Mouse (Mus musculus) small intestine, adult 2 months (tissue): Measurements from ENCODE around the gene Cntrob. TPM values are rescaled to one million over a fixed set of nuclear protein-coding genes. Genes with fewer than 3 reads are reported as not detected.

Experiments
- H3K27ac ChIP-seq: fragments of 200-500 bp; 2 replicates; pipeline ENCODE4 v1.5.1; 2012; ENCODE audit warnings: low read depth, low read length, control low read depth, inconsistent platforms; ENCODE audit not compliant: insufficient read depth
- H3K27me3 ChIP-seq: fragments of 200-500 bp; 2 replicates; pipeline ENCODE4 v1.6.1; 2012; ENCODE audit warnings: mild to moderate bottlenecking, moderate library complexity, low read length, inconsistent platforms; ENCODE audit not compliant: control insufficient read depth, insufficient read depth
- H3K36me3 ChIP-seq: fragments of 200-500 bp; 2 replicates; pipeline ENCODE4 v1.6.1; 2012; ENCODE audit warnings: mild to moderate bottlenecking, low read length, control low read depth, inconsistent platforms; ENCODE audit not compliant: control insufficient read depth, insufficient read depth
- H3K4me1 ChIP-seq: fragments of 200-500 bp; 2 replicates; pipeline ENCODE4 v1.6.1; 2012; ENCODE audit warnings: low read length, inconsistent platforms, mixed read lengths; ENCODE audit not compliant: control insufficient read depth, insufficient read depth, insufficient read length
- H3K4me3 ChIP-seq: fragments of 200-500 bp; 2 replicates; pipeline ENCODE4 v1.5.1; 2012; ENCODE audit warnings: low read depth, mild to moderate bottlenecking, control low read depth, inconsistent platforms, low read length, moderate library complexity
- CTCF ChIP-seq: fragments of 200-500 bp; IDR thresholded peaks from 2 replicates; pipeline ENCODE4 v1.5.1; 2012; ENCODE audit warnings: low read depth, mild to moderate bottlenecking, control low read depth, inconsistent platforms, low read length, moderate library complexity, mixed read lengths; ENCODE audit not compliant: insufficient replicate concordance, insufficient read length; ENCODE audit errors: extremely low read depth
- POLR2A ChIP-seq: fragments of 200-500 bp; IDR thresholded peaks from 2 replicates; pipeline ENCODE4 v1.6.1; 2012; ENCODE audit warnings: low read depth, mild to moderate bottlenecking, control low read depth, inconsistent platforms, low read length, moderate library complexity
- WGBS: fragments of 180-500 bp; shearing (Covaris S2); methylation state at CpG from one replicate; pipeline ENCODE4 v1.1.7; 2018; 5-methylcytosine and 5-hydroxymethylcytosine counted together
- polyA plus RNA-seq: library from polyadenylated mRNA; depleted of rRNA; stranded (reverse); fragments of >200 nt; gene quantifications from 2 replicates; pipeline ENCODE4 v1.2.3, GENCODE M21; 2012

The Cntrob gene
- polyA plus RNA-seq, 1 experiment: 5.3 TPM

DNA sequence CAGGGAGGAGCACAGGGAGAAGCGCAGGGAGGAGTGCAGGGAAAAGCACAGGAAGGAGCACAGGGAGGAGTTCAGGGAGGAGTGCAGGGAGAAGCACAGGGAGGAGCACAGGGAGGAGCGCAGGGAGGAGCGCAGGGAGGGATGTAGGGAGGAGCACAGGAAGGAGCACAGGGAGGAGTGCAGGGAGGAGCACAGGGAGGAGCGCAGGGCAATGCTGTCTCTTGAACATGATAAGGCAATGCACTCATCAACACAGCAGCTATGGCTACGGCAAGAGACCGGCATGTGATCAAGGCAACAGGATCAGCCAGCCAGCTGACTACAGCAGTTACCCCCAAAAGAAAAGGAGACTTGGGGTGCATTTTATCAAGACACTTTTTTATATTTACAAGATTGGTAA is 7.2 kb downstream of the Cntrob start:
- H3K36me3 ChIP-seq: peaks cover 5% of the 10 kb centered on the region
- 98% methylated on average over 6 of the region's 6 CpGs for WGBS
- H3K4me1 ChIP-seq: no peaks in the 10 kb centered on the region
- TF ChIP-seq CTCF: no peak
- H3K27ac ChIP-seq: no peak overlapping the region
- no peak overlapping the region for H3K4me3 ChIP-seq
- H3K27me3 ChIP-seq: no peaks in the 10 kb centered on the region

GRCm38 (mm10) chr11:69311266-69311665 is 12.3 kb downstream of the Cntrob start:
- TF ChIP-seq POLR2A (no peak), CTCF (no peak)
- 72% methylated on average over 7 of the region's 7 CpGs for WGBS
- Histone ChIP-seq H3K27me3 (no peaks in the 10 kb centered on the region), H3K27ac (no peak overlapping the region), H3K36me3 (peaks cover 25% of the 10 kb centered on the region), H3K4me3 (no peak overlapping the region), H3K4me1 (no peaks in the 10 kb centered on the region)

- H3K4me1 ChIP-seq: no peaks in the 10 kb centered on the region
- no peak overlapping the region for H3K4me3 ChIP-seq
- H3K36me3 ChIP-seq: peaks cover 32% of the 10 kb centered on the region
- TF ChIP-seq CTCF: no peak
- no peak for TF ChIP-seq POLR2A
- 87% methylated on average over 2 of the region's 2 CpGs for WGBS
- no peaks in the 10 kb centered on the region for H3K27me3 ChIP-seq
- H3K27ac ChIP-seq: no peak overlapping the region
Observed at GRCm38 (mm10) chr11:69306039-69306438, 17.5 kb downstream of the Cntrob start.

DNA sequence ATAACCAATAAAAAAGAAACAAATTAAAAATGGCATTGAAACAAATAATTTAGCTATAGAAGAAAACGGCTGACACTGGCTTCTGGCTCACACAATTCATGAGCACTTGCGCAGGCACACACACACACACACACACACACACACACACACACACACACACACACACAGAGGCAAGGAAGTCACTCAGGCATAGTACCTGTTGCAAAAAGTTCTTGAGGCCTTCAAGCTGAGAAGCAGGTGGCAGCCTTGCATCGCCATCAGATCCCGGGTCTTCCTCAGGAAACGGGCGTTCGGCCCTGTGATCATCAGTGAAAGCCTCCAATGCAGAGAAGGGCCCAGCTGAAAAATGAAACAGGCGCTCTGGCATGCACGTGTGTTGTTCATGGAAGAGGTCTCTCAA is 18.3 kb downstream of the Cntrob start:
- Histone ChIP-seq H3K4me1 (no peaks in the 10 kb centered on the region), H3K4me3 (no peak overlapping the region), H3K27ac (no peak overlapping the region), H3K27me3 (no peaks in the 10 kb centered on the region), H3K36me3 (peaks cover 29% of the 10 kb centered on the region)
- TF ChIP-seq CTCF: no peak
- no peak for TF ChIP-seq POLR2A
- WGBS: 93% methylated on average over 9 of the region's 9 CpGs

DNA sequence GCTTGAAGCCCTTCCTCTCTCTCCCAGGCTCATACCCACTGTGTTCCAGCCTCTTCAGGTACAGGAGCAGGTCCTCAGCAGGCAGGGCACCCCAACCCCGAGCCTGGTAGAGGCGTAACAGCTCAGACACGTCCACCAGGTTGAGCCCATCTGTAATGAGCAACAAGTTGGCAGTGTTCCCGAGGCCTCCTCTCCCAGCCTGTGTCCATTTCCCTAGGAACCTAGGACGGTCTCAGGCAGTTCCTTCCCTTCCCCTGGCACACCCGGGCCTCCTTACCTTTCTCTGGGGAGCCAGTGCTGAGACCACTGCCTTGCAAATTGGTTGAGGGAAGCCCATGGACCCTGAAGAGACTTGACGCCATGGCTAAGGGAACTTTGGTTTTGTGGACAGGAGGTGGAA is 20.8 kb downstream of the Cntrob start:
- 87% methylated on average over 7 of the region's 7 CpGs for WGBS
- peaks cover 15% of the 10 kb centered on the region for H3K36me3 ChIP-seq

GRCm38 (mm10) chr11:69298231-69298630 is 25.3 kb downstream of the Cntrob start:
- H3K4me1 ChIP-seq: no peaks in the 10 kb centered on the region
- no peaks in the 10 kb centered on the region for H3K27me3 ChIP-seq
- no peak overlapping the region for H3K27ac ChIP-seq
- H3K4me3 ChIP-seq: no peak overlapping the region
- H3K36me3 ChIP-seq: peaks cover 6% of the 10 kb centered on the region; the same call in 1 of the 2 replicates
- 79% methylated on average over 7 of the region's 7 CpGs for WGBS
- no peak for TF ChIP-seq CTCF
- no peak for TF ChIP-seq POLR2A

More for the DNA sequence above, 20.8 kb downstream of the Cntrob start:
- Histone ChIP-seq H3K4me1 (no peaks in the 10 kb centered on the region), H3K27ac (no peak overlapping the region), H3K27me3 (no peaks in the 10 kb centered on the region), H3K4me3 (no peak overlapping the region)
- TF ChIP-seq POLR2A (no peak), CTCF (no peak)

GRCm38 (mm10) chr11:69297799-69298198 is 25.8 kb downstream of the Cntrob start:
- Histone ChIP-seq H3K27me3 (no peaks in the 10 kb centered on the region), H3K4me1 (no peaks in the 10 kb centered on the region), H3K4me3 (no peak overlapping the region), H3K27ac (no peak overlapping the region), H3K36me3 (peaks cover 5% of the 10 kb centered on the region; the same call in 1 of the 2 replicates)
- TF ChIP-seq POLR2A (no peak), CTCF (no peak)
- WGBS: 84% methylated on average over 2 of the region's 2 CpGs

DNA sequence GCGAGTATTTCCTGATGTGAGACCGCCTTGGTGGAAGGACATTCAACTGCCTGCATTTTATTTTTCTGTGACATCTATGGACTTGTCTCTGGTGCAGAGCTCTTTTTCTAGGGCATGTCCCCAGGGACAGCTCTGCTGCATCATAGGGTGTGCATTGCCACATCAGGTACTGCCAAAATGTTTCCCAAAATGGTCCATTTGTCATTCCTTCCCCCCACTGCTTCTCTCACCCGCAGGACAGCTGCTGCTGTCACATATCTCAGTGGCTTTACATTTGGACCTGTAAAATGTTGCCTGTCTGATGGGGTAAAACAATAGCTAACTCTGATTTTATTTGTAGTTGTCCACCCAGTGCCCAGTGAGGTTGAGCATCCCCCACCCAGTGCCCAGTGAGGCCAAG is 28.3 kb downstream of the Cntrob start:
- Histone ChIP-seq H3K27me3 (no peaks in the 10 kb centered on the region), H3K27ac (no peak overlapping the region), H3K4me3 (no peak overlapping the region), H3K4me1 (no peaks in the 10 kb centered on the region), H3K36me3 (peaks cover 1% of the 10 kb centered on the region; the same call in 1 of the 2 replicates)
- WGBS: 90% methylated on average over 3 of the region's 3 CpGs
- TF ChIP-seq POLR2A: no peak
- no peak for TF ChIP-seq CTCF
